Mouse (Mus musculus) brain, embryonic 14.5 days (tissue): ENCODE measurements around the gene Grasp.

Experiments used
- CTCF ChIP-seq: fragments of 200-500 bp; IDR thresholded peaks from 2 replicates; pipeline ENCODE4 v1.5.1; 2012; ENCODE audit warnings: inconsistent platforms, mild to moderate bottlenecking, moderate library complexity, borderline replicate concordance; ENCODE audit not compliant: insufficient read depth, insufficient read length; ENCODE audit errors: extremely low read depth
- POLR2A ChIP-seq: fragments of 200-500 bp; IDR thresholded peaks from 2 replicates; pipeline ENCODE4 v1.6.1; 2012; ENCODE audit warnings: mild to moderate bottlenecking, inconsistent platforms, borderline replicate concordance; ENCODE audit not compliant: poor library complexity, insufficient read depth, insufficient read length, severe bottlenecking; ENCODE audit errors: extremely low read depth

DNA sequence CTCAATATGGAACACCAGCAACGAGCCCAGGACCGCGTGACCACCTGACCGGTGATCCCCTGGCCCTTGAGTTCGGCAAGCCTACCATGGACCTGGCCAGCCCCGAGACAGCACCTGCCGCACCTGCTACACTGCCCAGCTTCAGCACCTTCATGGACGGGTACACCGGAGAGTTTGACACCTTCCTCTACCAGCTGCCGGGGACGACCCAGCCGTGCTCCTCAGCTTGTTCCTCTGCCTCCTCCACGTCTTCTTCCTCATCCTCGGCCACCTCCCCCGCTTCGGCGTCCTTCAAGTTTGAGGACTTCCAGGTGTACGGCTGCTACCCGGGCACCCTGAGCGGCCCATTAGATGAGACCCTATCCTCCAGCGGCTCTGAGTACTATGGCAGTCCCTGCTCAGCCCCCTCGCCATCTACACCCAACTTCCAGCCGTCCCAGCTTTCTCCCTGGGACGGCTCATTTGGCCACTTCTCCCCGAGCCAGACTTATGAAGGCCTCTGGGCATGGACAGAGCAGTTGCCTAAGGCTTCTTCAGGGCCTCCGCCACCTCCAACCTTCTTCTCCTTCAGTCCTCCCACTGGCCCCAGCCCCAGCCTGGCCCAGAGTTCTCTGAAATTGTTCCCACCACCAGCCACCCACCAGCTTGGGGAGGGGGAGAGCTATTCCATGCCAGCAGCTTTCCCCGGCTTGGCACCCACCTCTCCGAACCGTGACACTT is 46.3 kb downstream of the Grasp start:
- TF ChIP-seq POLR2A (no peak), CTCF (no peak)
